Mouse (Mus musculus) C2C12 (cell line): ENCODE measurements at regions not wholly inside any gene's neighbourhood (a gene's known extent, or its start where the extent isn't known, plus 50 kb on each side); places are given as distances from the start of the nearest gene placed in this dataset.

ENCODE experiments used
- CEBPB ChIP-seq: IDR thresholded peaks from one replicate; pipeline ENCODE4 v1.6.1; 2011; ENCODE audit warnings: low read depth, mild to moderate bottlenecking, control low read depth, moderate library complexity
- CTCF ChIP-seq: IDR thresholded peaks from one replicate; pipeline ENCODE4 v1.5.1; 2011; ENCODE audit not compliant: control insufficient read depth, insufficient read depth, insufficient read length
- MAX ChIP-seq: IDR thresholded peaks from one replicate; pipeline ENCODE4 v1.6.1; 2011; ENCODE audit warnings: mild to moderate bottlenecking, control low read depth
- MYOD1 ChIP-seq: IDR thresholded peaks from one replicate; pipeline ENCODE4 v1.6.1; 2011; ENCODE audit warnings: low read depth; ENCODE audit not compliant: control insufficient read depth, insufficient read length
- MYOG ChIP-seq: IDR thresholded peaks from one replicate; pipeline ENCODE4 v1.6.1; 2011; ENCODE audit not compliant: control insufficient read depth, insufficient read length; ENCODE audit errors: extremely low read depth
- USF1 ChIP-seq: IDR thresholded peaks from one replicate; pipeline ENCODE4 v1.6.1; 2011; ENCODE audit warnings: low read depth, mild to moderate bottlenecking, control low read depth, moderate library complexity

DNA sequence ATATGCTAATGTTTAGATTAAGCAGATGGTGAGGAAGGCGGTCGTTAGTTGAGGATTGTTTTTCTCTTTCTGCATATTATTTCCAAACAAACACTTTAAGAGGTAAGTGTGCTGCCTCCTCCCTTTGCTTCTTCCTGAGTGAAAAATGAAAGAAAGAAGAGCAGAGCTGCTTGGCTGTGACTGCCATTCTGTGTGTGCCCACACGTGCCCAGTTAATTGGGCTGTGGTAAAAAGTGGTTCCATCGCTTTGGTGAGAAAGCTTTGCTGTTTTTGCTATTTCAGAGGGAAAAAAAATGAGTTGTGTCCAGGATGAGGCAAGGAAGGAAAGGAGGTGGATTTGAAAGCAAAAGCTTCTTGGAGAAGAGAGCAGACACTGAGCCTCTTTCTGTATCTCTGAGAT, 360.9 kb upstream of the Pkn2 start:
- TF ChIP-seq CEBPB (no peak), CTCF (no peak), MAX (no peak), MYOG (no peak), MYOD1 (no peak), USF1 (no peak)
